Mouse (Mus musculus): ENCODE results near the gene Fam171a1. TPM values are rescaled to one million over a fixed set of nuclear protein-coding genes. Genes with fewer than 3 reads are reported as not detected.

Gene Fam171a1
- polyA plus RNA-seq, 1 experiment = 2.9 TPM

GRCm38 (mm10) chr2:3276106-3276505 is 162.1 kb downstream of the Fam171a1 start:
- WGBS = 33% methylated on average over 2 of the region's 2 CpGs
- TF ChIP-seq POLR2A (IDR thresholded peaks at IDR 0.05; ENCODE audit: borderline replicate concordance, control insufficient read depth, low read depth, low read length) = no peak
- Histone ChIP-seq H3K4me3 (replicated peaks; ENCODE audit: control insufficient read depth, low read depth, low read length) (no peak overlapping the region), H3K4me1 (ENCODE audit: control insufficient read depth, insufficient read depth, low read length) (no peaks in the 10 kb centered on the region), H3K27ac (ENCODE audit: control insufficient read depth, insufficient read depth, low read depth, low read length, poor library complexity) (no peak overlapping the region)

Other genes starting within 250 kb of the Fam171a1 start
- gene Nmt2, start 170.0 kb downstream of the Fam171a1 start, polyA plus RNA-seq (2011; ENCODE audit: insufficient read depth, insufficient read length, low replicate concordance, missing spikeins) = 7.9 and 15.2 TPM in 2 replicates
- gene Rpp38, start 218.4 kb downstream of the Fam171a1 start, polyA plus RNA-seq (2011; ENCODE audit: insufficient read depth, insufficient read length, low replicate concordance, missing spikeins) = 3.1 and 8.3 TPM in 2 replicates
- not detected in 2 replicates for gene Acbd7, start 221.9 kb downstream of the Fam171a1 start, polyA plus RNA-seq (2011; ENCODE audit: insufficient read depth, insufficient read length, low replicate concordance, missing spikeins)

Data from bone marrow, adult 2 months (tissue).